Comparison of ENCODE assay signal across 9 mouse cellular contexts in genomic region chr6:56480914-56481482, GRCm38 (mm10).
A peak's percentile ranks its signal among the peaks of the same experiment; 100 is the strongest.
DNase-seq lines count a peak whose midpoint lies in the region; ATAC-seq and TF ChIP-seq lines count a peak whose summit lies in the region.
"Had no signal": no experiment of that assay in that cellular context is flagged by ENCODE, and none has a peak within 500 bp of the region (broad histone marks: within the 10 kb centered on the region; RNA-seq: fewer than 3 reads in every experiment).

No protein-coding gene starts in this region.

- peak; percentile 37 for DNase-seq in gastrocnemius, adult 2 months
- no peak for DNase-seq in gastrocnemius, postnatal 25 days
- peak; percentile 59 for DNase-seq in adipocyte (ENCODE audit: low spot score)
- DNase-seq in embryo, embryonic 10 days (ENCODE audit: low spot score), result peak; percentile 81
- DNase-seq in layer of hippocampus, postnatal 14 days (ENCODE audit: low spot score in 2 of 2), result peak; percentile 46 to 71
- peak; percentile 96 for DNase-seq in midbrain, embryonic 11.5 days (ENCODE audit: low spot score, missing footprints)
- DNase-seq in stomach, postnatal 0 days (ENCODE audit: low spot score), result peak; percentile 54

- peak; percentile 82 for TF ChIP-seq CTCF in gastrocnemius, adult 2 months (IDR thresholded peaks at IDR 0.05)
- peak; percentile 95 for TF ChIP-seq CTCF in stomach, postnatal 0 days (IDR thresholded peaks at IDR 0.05; ENCODE audit: low read depth)

- H3K4me3 ChIP-seq in gastrocnemius, adult 2 months, result no peak overlapping the region
- H3K4me3 ChIP-seq in midbrain, embryonic 11.5 days (ENCODE audit: low read depth, low read length), result no peak overlapping the region
- H3K4me3 ChIP-seq in stomach, postnatal 0 days (ENCODE audit: low read depth, low read length), result no peak overlapping the region
- H3K4me3 ChIP-seq: limb, embryonic 13.5 days had no signal

- no peaks in the 10 kb centered on the region for H3K27me3 ChIP-seq in midbrain, embryonic 11.5 days (ENCODE audit: control insufficient read depth, insufficient read depth, low read length)
- H3K27me3 ChIP-seq in stomach, postnatal 0 days (ENCODE audit: control insufficient read depth, insufficient read depth, low read length), result no peaks in the 10 kb centered on the region
- H3K27me3 ChIP-seq: limb, embryonic 13.5 days had no signal

- H3K27ac ChIP-seq in gastrocnemius, adult 2 months, result no peak overlapping the region
- no peak overlapping the region for H3K27ac ChIP-seq in midbrain, embryonic 11.5 days (ENCODE audit: low read depth, low read length)
- H3K27ac ChIP-seq in stomach, postnatal 0 days (replicated peaks), result no peak overlapping the region
- H3K27ac ChIP-seq: limb, embryonic 13.5 days had no signal

- no peaks in the 10 kb centered on the region for H3K36me3 ChIP-seq in midbrain, embryonic 11.5 days (ENCODE audit: control insufficient read depth, insufficient read depth, low read length)
- no peaks in the 10 kb centered on the region for H3K36me3 ChIP-seq in stomach, postnatal 0 days (ENCODE audit: control insufficient read depth, insufficient read depth, low read length)
- H3K36me3 ChIP-seq: limb, embryonic 13.5 days had no signal

- no peak overlapping the region for H3K4me2 ChIP-seq in midbrain, embryonic 11.5 days
- H3K4me2 ChIP-seq in stomach, postnatal 0 days (replicated peaks; ENCODE audit: low read depth), result no peak overlapping the region
- H3K4me2 ChIP-seq: limb, embryonic 13.5 days had no signal

- H3K9ac ChIP-seq in midbrain, embryonic 11.5 days (ENCODE audit: low read length), result no peak overlapping the region
- H3K9ac ChIP-seq in stomach, postnatal 0 days (ENCODE audit: low read length), result no peak overlapping the region
- H3K9ac ChIP-seq: limb, embryonic 13.5 days had no signal

- no peaks in the 10 kb centered on the region for H3K9me3 ChIP-seq in midbrain, embryonic 11.5 days (ENCODE audit: control insufficient read depth, low read length)
- no peaks in the 10 kb centered on the region for H3K9me3 ChIP-seq in stomach, postnatal 0 days (ENCODE audit: control insufficient read depth, low read length)
- H3K9me3 ChIP-seq: limb, embryonic 13.5 days had no signal

- no peaks in the 10 kb centered on the region for H3K4me1 ChIP-seq in midbrain, embryonic 11.5 days (ENCODE audit: control insufficient read depth, insufficient read depth, low read length)
- H3K4me1 ChIP-seq in stomach, postnatal 0 days (replicated peaks; ENCODE audit: control insufficient read depth, insufficient read depth), result no peaks in the 10 kb centered on the region
- H3K4me1 ChIP-seq: limb, embryonic 13.5 days had no signal

- peak; percentile 37 to 44; a peak in 2 of 4 replicates for ATAC-seq in hematopoietic stem cell, adult 5-6 weeks (replicated peaks in 1 of 2; ENCODE audit: insufficient read depth in 1 of 2, low FRiP score in 2 of 2, low TSS enrichment in 1 of 2, low read depth in 1 of 2, poor library complexity in 2 of 2, severe bottlenecking in 2 of 2)
- ATAC-seq in midbrain, embryonic 11.5 days (ENCODE audit: low FRiP score), result peak; percentile 65
- no peak for ATAC-seq in stomach, postnatal 0 days (ENCODE audit: low FRiP score, low TSS enrichment)

- intact Hi-C loops in gastrocnemius, adult 2 months (cut with DNase I), result loop anchor here (1.0 to 2.0 kb wide), 2 partner anchors 127 to 210 kb away; no protein-coding TSS in a partner anchor

- no peak for TF ChIP-seq EP300 in stomach, postnatal 0 days (optimal IDR thresholded peaks at IDR 0.05)

- WGBS in midbrain, embryonic 11.5 days, result 3% methylated on average over 6 of the region's 6 CpGs
- WGBS in stomach, postnatal 0 days, result 3% methylated on average over 6 of the region's 6 CpGs
